Mouse (Mus musculus) olfactory bulb, adult 2 months (tissue): ENCODE measurements at regions not wholly inside any gene's neighbourhood (a gene's known extent, or its start where the extent isn't known, plus 50 kb on each side); places are given as distances from the start of the nearest gene placed in this dataset.

ENCODE experiments used
- CTCF ChIP-seq: fragments of 200-500 bp; IDR thresholded peaks from 2 replicates; pipeline ENCODE4 v1.5.1; 2012; ENCODE audit warnings: low read depth, mild to moderate bottlenecking, low read length, moderate library complexity; ENCODE audit not compliant: insufficient read depth
- POLR2A ChIP-seq: fragments of 200-500 bp; IDR thresholded peaks from 2 replicates; pipeline ENCODE4 v1.6.1; 2012; ENCODE audit warnings: mild to moderate bottlenecking, low read depth, low read length, moderate library complexity; ENCODE audit not compliant: insufficient read depth

GRCm38 (mm10) chr9:61120931-61121391 lies 251.2 kb upstream of the Tle3 start:
- TF ChIP-seq CTCF = no peak
- TF ChIP-seq POLR2A = no peak
